Mouse (Mus musculus) cerebellum, adult 2 months (tissue): ENCODE measurements around the gene Ogdh.
A peak's percentile ranks its signal among the peaks of the same experiment; 100 is the strongest.

Experiments
- CTCF ChIP-seq: fragments of 200-500 bp; IDR thresholded peaks from 2 replicates; pipeline ENCODE4 v1.5.1; 2011; ENCODE audit warnings: low read depth, mild to moderate bottlenecking, control low read depth, low read length, moderate library complexity, borderline replicate concordance; ENCODE audit not compliant: insufficient read depth
- POLR2A ChIP-seq: fragments of 200-500 bp; IDR thresholded peaks from 2 replicates; pipeline ENCODE4 v1.6.1; 2011; ENCODE audit warnings: low read length, control low read depth, borderline replicate concordance; ENCODE audit not compliant: insufficient read depth

GRCm38 (mm10) chr11:6402515-6403510, 111.4 kb downstream of the Ogdh start:
- TF ChIP-seq CTCF (peak; percentile 63), POLR2A (no peak)
